Comparison of ENCODE assay signal across 24 mouse cellular contexts in the genomic region with DNA sequence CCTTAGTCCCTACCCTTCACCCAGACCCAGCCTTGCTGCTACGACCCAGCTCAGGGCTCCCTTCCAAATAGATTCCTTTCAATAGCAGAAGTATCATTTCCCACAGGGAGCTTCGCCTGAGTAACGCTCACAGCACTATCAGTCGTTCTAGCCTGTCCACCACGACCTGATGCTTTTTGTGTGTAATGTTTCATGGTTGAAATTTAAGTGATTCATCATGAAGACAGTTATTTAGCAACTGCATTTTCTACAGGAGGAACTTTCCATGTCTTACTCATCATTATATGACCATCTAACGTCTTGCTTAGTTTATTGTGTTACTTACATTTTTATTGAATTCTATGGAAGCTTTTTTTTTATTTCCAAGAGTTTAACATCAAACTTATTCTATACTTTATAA.
DNase-seq lines count a peak whose midpoint lies in the region; ATAC-seq and TF ChIP-seq lines count a peak whose summit lies in the region.
"Had no signal": no experiment of that assay in that cellular context is flagged by ENCODE, and none has a peak within 500 bp of the region (broad histone marks: within the 10 kb centered on the region; RNA-seq: fewer than 3 reads in every experiment).

No protein-coding gene starts in this region.

- no peak overlapping the region for H3K4me2 ChIP-seq in hindbrain, embryonic 16.5 days (ENCODE audit: low read length)
- no peak overlapping the region for H3K4me2 ChIP-seq in heart, embryonic 11.5 days
- H3K4me2 ChIP-seq: embryonic facial prominence, embryonic 12.5 days; forebrain, embryonic 12.5 days had no signal

- peak; percentile 14 for DNase-seq in 3134 (ENCODE audit: extremely low read depth, insufficient read length, low spot score)
- peak; percentile 85 for DNase-seq in 3T3-L1 (ENCODE audit: low read depth, low spot score)
- DNase-seq in embryo, embryonic 9.5 days (ENCODE audit: extremely low spot score): no peak
- DNase-seq: adrenal gland, adult 2 months; adrenal gland, postnatal 10 days; adrenal gland, postnatal 25 days; B cell, adult 2 months; cerebellum, adult 11 months; cerebellum, adult 18-20 months; cerebellum, adult 8-10 months; cerebellum, adult 9-11 months; cerebellum, postnatal 14 days; cerebellum, postnatal 36 days; embryo, embryonic 11 days had no signal

- no peaks in the 10 kb centered on the region for H3K79me2 ChIP-seq in C2C12 (ENCODE audit: control insufficient read depth, insufficient read depth)

- H3K4me1 ChIP-seq in hindbrain, embryonic 16.5 days (ENCODE audit: control insufficient read depth, insufficient read depth, low read depth, low read length): no peaks in the 10 kb centered on the region
- H3K4me1 ChIP-seq in heart, embryonic 11.5 days (ENCODE audit: control insufficient read depth, insufficient read depth, low read length): no peaks in the 10 kb centered on the region
- H3K4me1 ChIP-seq: embryonic facial prominence, embryonic 10.5 days; embryonic facial prominence, embryonic 12.5 days; forebrain, embryonic 10.5 days; forebrain, embryonic 12.5 days had no signal

- 81% methylated on average over 6 of the region's 6 CpGs for WGBS in hindbrain, embryonic 16.5 days
- 81% methylated on average over 6 of the region's 6 CpGs for WGBS in heart, embryonic 11.5 days (ENCODE audit: insufficient replicate concordance)

- no peak for TF ChIP-seq CTCF in C2C12 (IDR thresholded peaks at IDR 0.05; ENCODE audit: control insufficient read depth, insufficient read depth, insufficient read length)

- no peaks in the 10 kb centered on the region for H3K27me3 ChIP-seq in C2C12 (ENCODE audit: control insufficient read depth, insufficient read depth, insufficient read length)
- H3K27me3 ChIP-seq in hindbrain, embryonic 16.5 days (replicated peaks; ENCODE audit: control insufficient read depth, insufficient read depth, low read length): no peaks in the 10 kb centered on the region
- no peaks in the 10 kb centered on the region for H3K27me3 ChIP-seq in heart, embryonic 11.5 days (ENCODE audit: control insufficient read depth, insufficient read depth, low read length)
- H3K27me3 ChIP-seq: embryonic facial prominence, embryonic 12.5 days; forebrain, embryonic 12.5 days had no signal

- no peak overlapping the region for H3K27ac ChIP-seq in hindbrain, embryonic 16.5 days (ENCODE audit: low read depth, low read length)
- H3K27ac ChIP-seq in heart, embryonic 11.5 days (ENCODE audit: low read depth, low read length): no peak overlapping the region
- H3K27ac ChIP-seq: embryonic facial prominence, embryonic 10.5 days; embryonic facial prominence, embryonic 12.5 days; forebrain, embryonic 10.5 days; forebrain, embryonic 12.5 days had no signal

- H3K9ac ChIP-seq in hindbrain, embryonic 16.5 days (ENCODE audit: low read depth, low read length): no peak overlapping the region
- no peak overlapping the region for H3K9ac ChIP-seq in heart, embryonic 11.5 days (ENCODE audit: low read depth, low read length)
- H3K9ac ChIP-seq: embryonic facial prominence, embryonic 12.5 days; forebrain, embryonic 12.5 days had no signal

- no peaks in the 10 kb centered on the region for H3K36me3 ChIP-seq in C2C12 (ENCODE audit: control insufficient read depth, insufficient read depth)
- no peaks in the 10 kb centered on the region for H3K36me3 ChIP-seq in hindbrain, embryonic 16.5 days (ENCODE audit: control insufficient read depth, insufficient read depth, low read length)
- no peaks in the 10 kb centered on the region for H3K36me3 ChIP-seq in heart, embryonic 11.5 days (ENCODE audit: control insufficient read depth, insufficient read depth, low read length)
- H3K36me3 ChIP-seq: embryonic facial prominence, embryonic 10.5 days; embryonic facial prominence, embryonic 12.5 days; forebrain, embryonic 10.5 days; forebrain, embryonic 12.5 days had no signal

- no peak for ATAC-seq in hindbrain, embryonic 16.5 days
- ATAC-seq in heart, embryonic 11.5 days (replicated peaks; ENCODE audit: insufficient number of reproducible peaks, low FRiP score, low TSS enrichment): no peak
- ATAC-seq: forebrain, embryonic 14.5 days; forebrain, embryonic 16.5 days had no signal

- no peaks in the 10 kb centered on the region for H3K9me3 ChIP-seq in hindbrain, embryonic 16.5 days (ENCODE audit: control insufficient read depth, low read length)
- H3K9me3 ChIP-seq in heart, embryonic 11.5 days (replicated peaks; ENCODE audit: control insufficient read depth, low read length): no peaks in the 10 kb centered on the region
- H3K9me3 ChIP-seq: embryonic facial prominence, embryonic 10.5 days; forebrain, embryonic 10.5 days; forebrain, embryonic 12.5 days had no signal

- no peak overlapping the region for H3ac ChIP-seq in C2C12 (ENCODE audit: control insufficient read depth, insufficient read length, low read depth)

- H3K79me3 ChIP-seq in C2C12 (ENCODE audit: low read depth): no peaks in the 10 kb centered on the region

- no peak overlapping the region for H3K4me3 ChIP-seq in C2C12 (ENCODE audit: insufficient read depth, poor library complexity, severe bottlenecking)
- H3K4me3 ChIP-seq in hindbrain, embryonic 16.5 days (ENCODE audit: low read length): no peak overlapping the region
- H3K4me3 ChIP-seq in heart, embryonic 11.5 days (ENCODE audit: low read depth, low read length): no peak overlapping the region
- H3K4me3 ChIP-seq: embryonic facial prominence, embryonic 10.5 days; embryonic facial prominence, embryonic 12.5 days; erythroblast, embryonic 14.5 days; forebrain, embryonic 10.5 days; forebrain, embryonic 12.5 days had no signal

TF ChIP-seq in C2C12, 6 proteins besides CTCF, POLR2A, EP300 and RAD21:
- peak; percentile 67 for TF ChIP-seq CEBPB (IDR thresholded peaks at IDR 0.05; ENCODE audit: low read depth)
- TF ChIP-seq MYOD1 (IDR thresholded peaks at IDR 0.05; ENCODE audit: control insufficient read depth, insufficient read length, low read depth): no peak
